Mouse (Mus musculus) hindbrain, embryonic 16.5 days (tissue): ENCODE measurements around the gene Fryl. TPM values are rescaled to one million over a fixed set of nuclear protein-coding genes. Genes with fewer than 3 reads are reported as not detected.

Source experiments
- ATAC-seq: fragments of 200-750 bp; cut with Nextera tagmentation; 2 replicates; pipeline ENCODE4 v1.8.0; 2017; ENCODE audit warnings: moderate TSS enrichment, moderate library complexity
- H3K27ac ChIP-seq: fragments of 300-500 bp; sonication (generic); 2 replicates; pipeline ENCODE4 v1.5.1; 2014; ENCODE audit warnings: low read depth, mild to moderate bottlenecking, control low read depth, low read length, moderate library complexity
- H3K27me3 ChIP-seq: fragments of 300-500 bp; sonication (generic); replicated peaks from 2 replicates; pipeline ENCODE4 v1.6.1; 2014; ENCODE audit warnings: low read length; ENCODE audit not compliant: control insufficient read depth, insufficient read depth
- H3K36me3 ChIP-seq: fragments of 300-500 bp; sonication (generic); 2 replicates; pipeline ENCODE4 v1.6.1; 2014; ENCODE audit warnings: mild to moderate bottlenecking, low read length, moderate library complexity, mixed read lengths; ENCODE audit not compliant: control insufficient read depth, insufficient read depth
- H3K4me1 ChIP-seq: fragments of 300-500 bp; sonication (generic); 2 replicates; pipeline ENCODE4 v1.6.1; 2014; ENCODE audit warnings: low read depth, low read length; ENCODE audit not compliant: control insufficient read depth, insufficient read depth
- H3K4me2 ChIP-seq: fragments of 300-500 bp; sonication (generic); 2 replicates; pipeline ENCODE4 v1.6.1; 2014; ENCODE audit warnings: mild to moderate bottlenecking, low read length, control low read depth, moderate library complexity
- H3K4me3 ChIP-seq: fragments of 300-500 bp; sonication (generic); 2 replicates; pipeline ENCODE4 v1.5.1; 2014; ENCODE audit warnings: mild to moderate bottlenecking, low read length, control low read depth, moderate library complexity
- H3K9ac ChIP-seq: fragments of 300-500 bp; sonication (generic); 2 replicates; pipeline ENCODE4 v1.6.1; 2014; ENCODE audit warnings: low read depth, mild to moderate bottlenecking, control low read depth, low read length, moderate library complexity
- H3K9me3 ChIP-seq: fragments of 300-500 bp; sonication (generic); 2 replicates; pipeline ENCODE4 v1.6.1; 2014; ENCODE audit warnings: mild to moderate bottlenecking, low read length, moderate library complexity; ENCODE audit not compliant: control insufficient read depth
- WGBS: fragments of 180-500 bp; shearing (Covaris S2); extraction: QIAGEN DNeasy Blood & Tissue Kit; methylation state at CpG from one replicate; pipeline ENCODE4 v1.1.7; 2014; 5-methylcytosine and 5-hydroxymethylcytosine counted together
- polyA plus RNA-seq: library from polyadenylated mRNA; unstranded; fragments of >200 nt; fragmentation: Nextera tagmentation; extraction: Ambion mirVana; gene quantifications from 2 replicates; pipeline ENCODE4 v1.2.1, GENCODE M21; 2015

Gene Fryl
- polyA plus RNA-seq, 1 experiment from 2014 or later = 29.3 TPM

DNA sequence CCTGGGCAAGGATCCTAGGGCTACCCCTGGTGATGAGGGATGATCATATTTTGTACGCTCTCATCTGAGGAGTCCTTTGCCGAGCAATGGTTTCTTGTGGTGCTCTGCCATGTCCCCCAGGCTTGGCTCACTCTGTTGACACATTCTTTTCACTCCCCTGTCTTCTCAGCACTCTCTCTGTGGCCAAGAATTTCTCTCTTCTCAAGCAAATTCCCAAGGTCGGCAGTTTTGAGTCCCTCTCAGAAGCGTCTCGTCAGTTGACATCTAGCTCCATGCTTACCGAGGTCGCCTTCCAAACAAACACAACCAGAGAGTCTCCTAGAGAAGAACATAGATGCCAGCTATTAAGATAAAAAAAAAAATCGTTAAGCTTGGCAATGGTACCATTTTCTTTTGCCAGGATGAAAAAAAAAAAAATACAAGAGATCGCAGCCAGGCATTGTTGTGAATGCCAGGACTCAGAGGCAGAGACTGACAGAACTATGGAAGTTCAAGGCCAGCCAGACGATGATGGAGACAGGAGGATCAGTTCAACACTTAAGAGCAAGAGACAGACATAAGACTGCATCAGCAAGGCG is 12.3 kb upstream of the Fryl start:
- Histone ChIP-seq H3K27ac (no peak overlapping the region), H3K9me3 (no peaks in the 10 kb centered on the region), H3K4me3 (no peak overlapping the region), H3K4me1 (no peaks in the 10 kb centered on the region), H3K4me2 (no peak overlapping the region), H3K9ac (no peak overlapping the region), H3K27me3 (no peaks in the 10 kb centered on the region), H3K36me3 (no peaks in the 10 kb centered on the region)
- ATAC-seq = no peak
- WGBS = 73% methylated on average over 11 of the region's 11 CpGs

DNA sequence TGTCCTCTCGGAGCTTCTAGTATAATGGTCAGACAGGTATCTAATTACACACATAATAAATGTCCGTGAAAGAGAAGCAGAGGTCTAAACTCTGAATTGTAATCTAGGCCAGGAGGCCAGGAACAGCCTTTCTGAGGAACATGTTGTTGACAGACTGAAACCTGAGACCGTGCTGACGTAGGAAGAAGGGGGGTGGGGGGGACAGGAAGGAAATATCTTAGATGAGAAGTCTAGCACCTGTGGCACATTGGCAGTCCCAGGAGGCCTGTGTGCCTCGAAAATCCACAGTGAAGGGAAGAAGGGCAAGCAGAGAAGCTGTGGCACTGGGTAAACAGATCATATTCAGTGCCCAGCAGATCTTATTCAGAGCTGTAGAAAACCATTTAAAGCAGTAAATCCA is 9.0 kb upstream of the Fryl start:
- ATAC-seq = no peak
- no peak overlapping the region for H3K9ac ChIP-seq
- H3K27me3 ChIP-seq = no peaks in the 10 kb centered on the region
- WGBS = 73% methylated on average over 5 of the region's 5 CpGs
- no peaks in the 10 kb centered on the region for H3K36me3 ChIP-seq
- H3K27ac ChIP-seq = no peak overlapping the region
- no peaks in the 10 kb centered on the region for H3K9me3 ChIP-seq
- H3K4me2 ChIP-seq = no peak overlapping the region
- no peak overlapping the region for H3K4me3 ChIP-seq
- H3K4me1 ChIP-seq = no peaks in the 10 kb centered on the region

DNA sequence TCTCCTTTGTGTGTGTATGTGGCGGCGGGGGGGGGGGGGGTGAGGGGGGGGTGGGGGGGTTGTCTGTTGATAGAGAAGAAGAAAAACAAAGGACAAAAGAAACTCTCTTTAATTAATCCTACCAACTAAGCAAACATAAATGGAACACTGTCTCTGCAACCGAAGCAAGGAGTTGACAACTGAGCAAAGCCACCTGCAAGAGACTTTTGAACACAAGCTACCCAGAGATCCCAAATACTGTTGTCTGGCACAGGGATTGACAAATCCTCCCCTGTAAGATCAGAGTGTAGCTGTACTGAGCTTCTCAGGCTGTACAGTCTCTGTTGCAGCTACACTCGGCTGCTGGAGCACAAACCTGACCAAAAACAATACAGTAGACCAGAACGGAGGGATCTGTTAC is 7.7 kb upstream of the Fryl start:
- Histone ChIP-seq H3K27me3 (no peaks in the 10 kb centered on the region), H3K27ac (no peak overlapping the region), H3K9me3 (no peaks in the 10 kb centered on the region), H3K9ac (no peak overlapping the region), H3K4me3 (no peak overlapping the region), H3K4me1 (no peaks in the 10 kb centered on the region), H3K4me2 (no peak overlapping the region), H3K36me3 (no peaks in the 10 kb centered on the region)
- ATAC-seq = no peak
- 62% methylated on average over 4 of the region's 5 CpGs for WGBS

DNA sequence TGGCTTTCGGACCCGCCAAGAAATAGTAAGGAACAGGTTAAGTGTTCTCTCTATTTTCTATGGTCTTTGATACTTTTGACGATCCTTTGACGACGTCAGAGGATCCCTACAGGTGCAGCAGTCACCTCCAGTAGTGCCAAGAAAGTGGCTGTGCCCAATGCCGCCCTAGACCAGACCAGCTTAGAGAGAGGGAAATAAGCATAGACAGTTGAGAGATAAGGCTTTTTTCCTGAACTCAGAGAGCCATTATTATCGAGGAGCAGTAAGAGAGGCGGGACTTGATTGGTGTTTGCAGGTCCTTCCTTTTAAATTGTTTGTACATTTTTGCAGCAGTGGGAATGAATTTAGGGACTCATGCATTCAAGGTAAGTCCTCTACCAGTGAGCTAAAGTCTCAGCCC is 1.3 kb upstream of the Fryl start:
- Histone ChIP-seq H3K27me3 (no peaks in the 10 kb centered on the region), H3K27ac (no peak overlapping the region), H3K4me3 (no peak overlapping the region; the same call in 1 of the 2 replicates), H3K4me1 (peaks cover 13% of the 10 kb centered on the region), H3K4me2 (peak overlapping the region; percentile 64), H3K36me3 (no peaks in the 10 kb centered on the region), H3K9ac (no peak overlapping the region), H3K9me3 (no peaks in the 10 kb centered on the region)
- no peak for ATAC-seq
- 60% methylated on average over 8 of the region's 8 CpGs for WGBS

DNA sequence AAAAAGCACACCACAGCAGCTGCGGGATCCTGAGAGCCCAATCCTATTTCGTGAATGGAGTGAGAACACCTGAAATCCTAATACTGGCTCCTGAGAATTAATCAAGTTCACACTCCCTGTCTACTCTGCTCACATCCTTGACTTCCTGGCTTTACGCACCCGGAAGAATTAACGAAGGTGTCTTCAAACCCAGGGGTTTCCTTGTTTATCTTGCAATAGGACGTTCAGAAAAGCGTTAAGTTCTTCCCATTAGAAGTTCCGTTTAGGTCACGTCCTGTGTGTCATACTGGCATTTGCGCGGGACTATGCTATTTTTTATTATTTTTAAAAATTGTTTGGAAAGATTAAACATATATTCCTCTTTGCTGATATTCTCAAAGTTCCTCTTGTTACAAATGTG is 677 bp upstream of the Fryl start:
- Histone ChIP-seq H3K36me3 (no peaks in the 10 kb centered on the region), H3K9ac (peak overlapping the region; percentile 41), H3K4me1 (peaks cover 13% of the 10 kb centered on the region), H3K27ac (peak overlapping the region; percentile 50; the same call in 1 of the 2 replicates), H3K4me2 (peak overlapping the region; percentile 64), H3K4me3 (peak overlapping the region; percentile 46), H3K27me3 (no peaks in the 10 kb centered on the region), H3K9me3 (no peaks in the 10 kb centered on the region)
- WGBS = 3% methylated on average over 11 of the region's 11 CpGs
- no peak; the same call in 1 of the 2 replicates for ATAC-seq

DNA sequence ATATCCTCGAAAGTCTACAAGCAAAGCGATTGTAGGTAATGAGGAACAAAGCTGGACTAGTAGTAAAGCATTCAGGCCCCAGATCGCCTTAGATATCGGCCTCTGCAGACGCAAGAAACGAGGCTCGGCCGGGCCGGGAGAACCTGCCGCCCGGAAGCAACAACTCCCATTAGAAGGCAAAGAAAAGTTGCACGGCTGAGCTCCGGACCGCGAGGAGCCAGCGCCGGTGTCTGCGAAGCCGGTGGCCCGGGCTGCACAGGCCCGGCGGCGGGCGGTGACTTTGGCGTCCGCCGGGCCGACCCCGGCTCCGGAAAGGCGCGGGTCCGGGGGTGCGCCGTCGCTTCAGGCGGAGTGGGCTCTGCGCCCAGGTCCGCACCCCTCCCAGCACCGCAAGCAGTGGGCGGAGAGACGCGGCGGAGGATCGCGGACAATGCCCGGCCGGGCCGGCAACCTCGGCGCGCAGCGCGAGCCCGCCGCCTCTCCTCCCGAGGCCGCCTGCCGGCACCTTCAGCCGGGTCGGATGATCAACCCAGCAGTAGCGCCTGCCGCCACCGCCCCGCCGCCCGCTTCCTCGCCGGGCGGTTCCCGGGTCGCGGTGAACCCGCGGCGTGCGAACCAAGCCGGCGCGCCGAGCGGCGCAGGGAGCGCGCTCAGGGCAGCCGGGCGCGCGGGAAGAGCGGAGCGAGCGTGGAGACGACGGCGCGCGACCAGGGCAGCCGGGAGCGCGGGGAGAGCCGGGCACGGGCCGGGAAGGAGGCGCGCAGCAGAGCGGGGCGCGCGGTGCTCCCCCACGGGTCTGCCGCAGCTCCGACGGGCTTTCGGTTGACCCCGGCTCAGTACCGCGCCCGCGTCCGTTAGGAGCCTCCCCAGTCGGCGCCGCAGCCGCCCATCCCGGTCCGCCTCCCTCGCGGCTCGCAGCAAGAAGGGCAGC is 833 bp downstream of the Fryl start:
- peak overlapping the region; percentile 98 for H3K4me3 ChIP-seq
- H3K4me1 ChIP-seq = peaks cover 13% of the 10 kb centered on the region
- H3K36me3 ChIP-seq = no peaks in the 10 kb centered on the region
- H3K9ac ChIP-seq = peak overlapping the region; percentile 95
- peak overlapping the region; percentile 96 for H3K27ac ChIP-seq
- ATAC-seq = peak; percentile 63
- WGBS = under 1% methylated on average over 114 of the region's 129 CpGs
- peak overlapping the region; percentile 75 for H3K4me2 ChIP-seq
- no peaks in the 10 kb centered on the region for H3K9me3 ChIP-seq
- no peaks in the 10 kb centered on the region for H3K27me3 ChIP-seq

DNA sequence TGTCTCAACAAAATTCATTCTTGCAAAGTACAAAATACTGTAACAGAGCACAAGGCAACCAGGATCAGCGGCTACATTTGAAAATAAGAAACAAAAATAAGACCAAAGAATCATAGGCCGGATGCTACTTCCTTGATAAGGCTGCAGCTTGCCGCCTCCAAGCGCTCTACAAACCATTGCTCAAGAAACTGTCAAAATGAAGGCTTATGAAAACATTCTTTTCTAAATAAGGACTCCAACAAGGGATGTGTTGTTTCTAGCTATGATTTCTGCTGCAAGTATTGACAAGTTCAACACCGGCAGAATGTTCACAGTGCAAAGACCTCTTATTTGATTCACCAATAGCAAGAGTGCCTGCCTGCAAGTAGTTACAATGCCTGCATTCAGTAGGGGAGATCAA is 1.8 kb downstream of the Fryl start:
- Histone ChIP-seq H3K4me1 (peaks cover 13% of the 10 kb centered on the region), H3K9me3 (no peaks in the 10 kb centered on the region), H3K27me3 (no peaks in the 10 kb centered on the region), H3K4me2 (peak overlapping the region; percentile 75), H3K36me3 (no peaks in the 10 kb centered on the region), H3K4me3 (peak overlapping the region; percentile 98), H3K27ac (no peak overlapping the region), H3K9ac (peak overlapping the region; percentile 95)
- no peak for ATAC-seq
- 34% methylated on average over 5 of the region's 5 CpGs for WGBS

DNA sequence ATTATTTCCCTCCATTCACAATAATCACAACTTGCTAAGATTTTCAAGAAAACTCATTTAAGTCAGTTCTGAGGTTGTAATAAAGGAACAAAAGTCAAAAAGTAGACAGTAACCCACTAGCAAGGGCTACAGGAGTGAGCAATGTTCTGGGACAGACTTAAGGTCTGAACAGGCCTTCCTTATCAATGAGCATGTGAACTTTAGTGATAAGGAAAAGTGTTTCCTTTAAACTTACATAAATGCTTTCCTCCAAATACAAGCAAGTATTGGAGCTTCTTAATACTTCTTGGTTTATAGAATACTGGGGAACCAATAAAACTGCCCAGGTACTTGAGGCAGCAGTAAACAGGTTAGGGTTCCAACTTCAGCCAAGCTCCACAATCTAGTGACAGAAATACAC is 3.7 kb downstream of the Fryl start:
- no peak overlapping the region for H3K9ac ChIP-seq
- ATAC-seq = no peak
- no peaks in the 10 kb centered on the region for H3K9me3 ChIP-seq
- no peak overlapping the region for H3K4me2 ChIP-seq
- no peaks in the 10 kb centered on the region for H3K27me3 ChIP-seq
- no peak overlapping the region for H3K27ac ChIP-seq
- H3K4me3 ChIP-seq = no peak overlapping the region
- H3K4me1 ChIP-seq = peaks cover 13% of the 10 kb centered on the region
- no peaks in the 10 kb centered on the region for H3K36me3 ChIP-seq

DNA sequence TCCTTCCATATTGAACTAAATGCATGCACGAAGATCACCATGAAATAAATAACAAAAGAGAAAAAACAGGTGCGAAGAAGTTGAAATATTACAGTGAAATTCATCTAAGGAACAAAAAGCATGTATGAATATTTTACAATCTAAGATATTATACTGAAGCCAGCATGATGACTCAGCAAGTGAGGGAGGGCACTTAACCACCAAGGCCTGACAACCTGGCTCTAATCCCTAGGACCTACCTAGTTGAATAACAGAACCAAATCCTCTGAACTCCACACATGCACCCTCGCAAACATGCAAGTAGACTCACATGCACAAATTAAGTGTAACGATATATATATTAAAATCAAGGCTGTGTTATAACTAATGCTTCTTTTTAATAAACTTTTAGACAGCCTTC is 7.1 kb downstream of the Fryl start:
- peaks cover 7% of the 10 kb centered on the region for H3K4me1 ChIP-seq
- no peak overlapping the region for H3K4me3 ChIP-seq
- H3K27ac ChIP-seq = no peak overlapping the region
- no peaks in the 10 kb centered on the region for H3K36me3 ChIP-seq
- no peak overlapping the region for H3K9ac ChIP-seq
- no peaks in the 10 kb centered on the region for H3K27me3 ChIP-seq
- H3K9me3 ChIP-seq = no peaks in the 10 kb centered on the region
- ATAC-seq = no peak
- WGBS = 98% methylated on average over 4 of the region's 4 CpGs
- no peak overlapping the region for H3K4me2 ChIP-seq
